ENCODE assay signal across 16 mouse cellular contexts in genomic region chr11:94634431-94634830, GRCm38 (mm10).
"Had no signal": no experiment of that assay in that cellular context is flagged by ENCODE, and none has a peak within 500 bp of the region (broad histone marks: within the 10 kb centered on the region; RNA-seq: fewer than 3 reads in every experiment).

No protein-coding gene starts in this region.

- H3K4me2 ChIP-seq: hindbrain, embryonic 15.5 days; limb, embryonic 13.5 days; liver, embryonic 12.5 days; lung, embryonic 14.5 days; neural tube, embryonic 15.5 days had no signal

- H3K27me3 ChIP-seq: hindbrain, embryonic 15.5 days; limb, embryonic 13.5 days; liver, embryonic 12.5 days; neural tube, embryonic 15.5 days had no signal

- H3K4me3 ChIP-seq: hindbrain, embryonic 15.5 days; limb, embryonic 13.5 days; liver, embryonic 12.5 days; midbrain, embryonic 10.5 days; myocyte; neural tube, embryonic 15.5 days had no signal

- H3K9ac ChIP-seq: hindbrain, embryonic 15.5 days; limb, embryonic 13.5 days; liver, embryonic 12.5 days; lung, embryonic 14.5 days; neural tube, embryonic 15.5 days had no signal

- DNase-seq: layer of hippocampus, adult 9-11 months; left cerebral cortex, postnatal 4 days; lung, embryonic 14.5 days; lung, postnatal 10 days; lung, postnatal 4 days; right cerebral cortex, adult 18-20 months; right cerebral cortex, postnatal 25 days; thymus, postnatal 4 days had no signal

- ATAC-seq: liver, embryonic 12.5 days had no signal

- H3K27ac ChIP-seq: hindbrain, embryonic 15.5 days; kidney, postnatal 0 days; limb, embryonic 13.5 days; liver, embryonic 12.5 days; midbrain, embryonic 10.5 days; neural tube, embryonic 15.5 days; stomach, postnatal 0 days had no signal

- H3K9me3 ChIP-seq: hindbrain, embryonic 15.5 days; limb, embryonic 13.5 days; liver, embryonic 12.5 days; midbrain, embryonic 10.5 days; neural tube, embryonic 15.5 days had no signal
